Mouse (Mus musculus) thymus, adult 2 months (tissue): ENCODE results near the gene Ccin. TPM values are rescaled to one million over a fixed set of nuclear protein-coding genes. Genes with fewer than 3 reads are reported as not detected.

Source experiments
- DNase-seq: peaks from one replicate; pipeline ENCODE4 v3.0.0; 2021
- H3K27ac ChIP-seq: fragments of 200-500 bp; 2 replicates; pipeline ENCODE4 v1.5.1; 2012; ENCODE audit warnings: low read length, control low read depth; ENCODE audit not compliant: control insufficient read depth, insufficient read depth
- H3K27me3 ChIP-seq: fragments of 200-500 bp; 2 replicates; pipeline ENCODE4 v1.6.1; 2012; ENCODE audit warnings: mild to moderate bottlenecking, low read length, moderate library complexity, mixed read lengths; ENCODE audit not compliant: control insufficient read depth, insufficient read depth
- H3K36me3 ChIP-seq: fragments of 200-500 bp; 2 replicates; pipeline ENCODE4 v1.6.1; 2012; ENCODE audit warnings: mild to moderate bottlenecking, low read length, moderate library complexity; ENCODE audit not compliant: control insufficient read depth, insufficient read depth
- H3K4me1 ChIP-seq: fragments of 200-500 bp; replicated peaks from 2 replicates; pipeline ENCODE4 v1.6.1; 2012; ENCODE audit warnings: low read length; ENCODE audit not compliant: control insufficient read depth, insufficient read depth
- H3K4me3 ChIP-seq: fragments of 200-500 bp; 2 replicates; pipeline ENCODE4 v1.5.1; 2012; ENCODE audit warnings: mild to moderate bottlenecking, low read length, control low read depth, moderate library complexity; ENCODE audit not compliant: control insufficient read depth, insufficient read depth
- CTCF ChIP-seq: fragments of 200-500 bp; IDR thresholded peaks from 2 replicates; pipeline ENCODE4 v1.5.1; 2012; ENCODE audit warnings: mild to moderate bottlenecking, control low read depth, low read length, moderate library complexity, borderline replicate concordance; ENCODE audit not compliant: control insufficient read depth, poor library complexity, insufficient read depth; ENCODE audit errors: extremely low read depth
- POLR2A ChIP-seq: fragments of 200-500 bp; IDR thresholded peaks from 2 replicates; pipeline ENCODE4 v1.6.1; 2012; ENCODE audit warnings: mild to moderate bottlenecking, low read length, control low read depth, moderate library complexity; ENCODE audit not compliant: control insufficient read depth, poor library complexity, insufficient read depth; ENCODE audit errors: extremely low read depth
- WGBS: fragments of 180-500 bp; shearing (Covaris S2); methylation state at CpG from one replicate; pipeline ENCODE4 v1.1.7; 2018; 5-methylcytosine and 5-hydroxymethylcytosine counted together
- polyA plus RNA-seq: library from polyadenylated mRNA; depleted of rRNA; stranded (reverse); fragments of >200 nt; gene quantifications from 2 replicates; pipeline ENCODE4 v1.2.3, GENCODE M21; 2012; rRNA removed

Ccin gene
- polyA plus RNA-seq: 0.11 and 0.32 TPM in 2 replicates

DNA sequence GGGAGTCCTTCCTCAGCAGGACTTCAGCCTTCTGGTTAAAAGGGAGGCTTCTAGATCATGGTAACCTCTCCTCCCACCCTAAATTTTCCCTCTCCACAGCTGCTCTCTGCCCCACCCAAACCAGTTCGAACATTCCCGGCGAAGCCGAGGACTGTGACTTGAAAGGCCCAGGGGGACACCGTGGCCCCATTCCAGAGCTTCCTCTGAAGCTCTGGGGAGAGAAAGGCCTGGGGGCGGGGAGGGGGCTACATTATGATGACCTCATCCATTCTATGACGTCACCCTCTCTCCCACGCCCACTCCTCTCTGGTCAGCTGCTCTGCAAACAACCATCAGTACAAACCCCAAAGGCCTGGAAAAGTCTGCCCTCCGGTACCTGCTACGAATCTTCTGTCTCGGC is at the start of gene Ccin:
Gene Ccin (plus strand): TSS at position 303 of the 400 bp plus-strand sequence.
- 95% methylated on average over 11 of the region's 11 CpGs for WGBS
- H3K4me3 ChIP-seq: no peak within 1 kb of the TSS
- no peak for TF ChIP-seq CTCF
- TF ChIP-seq POLR2A: no peak
- no peaks in the 10 kb centered on the region for H3K27me3 ChIP-seq
- peaks cover 3% of the 10 kb centered on the region for H3K4me1 ChIP-seq
- no peaks in the 10 kb centered on the region for H3K36me3 ChIP-seq
- no peak for DNase-seq
- no peak within 1 kb of the TSS for H3K27ac ChIP-seq

DNA sequence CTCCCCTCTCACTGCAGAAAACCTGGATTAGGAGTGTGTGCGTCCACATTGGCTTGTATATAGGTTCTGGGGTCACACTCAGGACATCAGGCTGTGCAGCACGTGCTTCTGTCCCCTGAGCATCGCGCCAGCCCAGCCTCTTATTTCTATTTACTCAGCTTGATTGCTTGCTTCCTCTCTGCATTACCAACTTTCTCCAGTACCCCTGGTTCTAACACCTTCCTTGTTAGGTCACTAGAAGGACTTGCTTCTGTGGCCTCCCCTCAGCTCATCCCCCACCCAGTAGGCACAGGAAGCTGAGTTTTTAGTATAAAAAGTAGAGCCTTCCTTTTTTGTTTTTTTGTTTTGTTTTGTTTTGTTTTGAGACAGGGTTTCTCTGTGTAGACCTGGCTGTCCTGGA is 47.1 kb upstream of the Ccin start:
- no peak overlapping the region for H3K4me3 ChIP-seq
- H3K27me3 ChIP-seq: no peaks in the 10 kb centered on the region
- TF ChIP-seq POLR2A: no peak
- TF ChIP-seq CTCF: no peak
- peaks cover 24% of the 10 kb centered on the region for H3K4me1 ChIP-seq
- H3K27ac ChIP-seq: no peak overlapping the region
- no peak for DNase-seq
- WGBS: 88% methylated on average over 4 of the region's 4 CpGs
- H3K36me3 ChIP-seq: no peaks in the 10 kb centered on the region

DNA sequence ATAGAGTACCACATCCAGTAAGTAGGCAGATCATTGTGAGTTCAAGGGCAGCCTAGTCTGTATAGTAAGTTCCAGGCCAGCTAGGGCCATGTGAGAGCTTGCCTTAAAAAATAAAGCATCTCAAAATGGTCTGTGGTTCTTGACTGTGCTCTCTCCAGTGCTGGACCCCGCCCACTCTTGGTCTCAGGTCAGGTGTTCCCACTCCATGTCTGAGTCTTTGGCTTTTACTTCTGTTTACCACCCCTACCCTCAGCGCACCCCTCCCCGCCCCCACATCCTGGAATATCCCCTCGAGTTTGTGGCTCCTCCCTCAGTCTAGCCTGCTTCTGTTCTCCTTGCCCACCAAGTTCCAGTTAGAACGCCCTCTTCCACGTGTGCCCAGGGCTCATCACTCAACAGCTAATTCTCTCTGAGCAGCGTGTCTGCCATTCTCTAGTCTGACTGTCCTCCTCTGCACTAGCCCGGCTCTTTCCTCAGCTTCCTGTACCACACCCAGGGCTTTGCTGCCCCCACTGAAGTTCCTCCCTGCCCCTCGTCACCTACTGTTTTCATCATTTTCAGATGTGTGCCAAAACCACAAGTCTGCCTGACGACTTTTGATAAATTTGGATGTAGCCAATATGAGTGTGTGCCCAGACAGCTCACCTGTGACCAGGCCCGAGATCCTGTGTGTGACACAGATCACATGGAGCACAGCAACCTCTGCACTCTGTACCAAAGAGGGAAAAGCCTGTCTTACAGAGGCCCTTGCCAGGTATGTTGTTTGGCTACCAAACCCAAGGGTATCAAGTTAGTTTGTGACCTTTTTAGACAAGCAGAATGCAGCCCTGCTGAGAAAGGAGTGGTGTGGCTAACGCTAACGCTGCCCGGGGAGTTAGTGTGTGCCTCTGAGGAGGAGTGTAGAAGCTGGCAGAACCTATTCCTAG is 46.3 kb upstream of the Ccin start:
- TF ChIP-seq POLR2A: no peak
- no peak for TF ChIP-seq CTCF
- Histone ChIP-seq H3K4me3 (no peak overlapping the region), H3K36me3 (no peaks in the 10 kb centered on the region), H3K4me1 (peaks cover 24% of the 10 kb centered on the region), H3K27me3 (no peaks in the 10 kb centered on the region), H3K27ac (no peak overlapping the region)
- 13% methylated on average over 14 of the region's 14 CpGs for WGBS
- no peak for DNase-seq

DNA sequence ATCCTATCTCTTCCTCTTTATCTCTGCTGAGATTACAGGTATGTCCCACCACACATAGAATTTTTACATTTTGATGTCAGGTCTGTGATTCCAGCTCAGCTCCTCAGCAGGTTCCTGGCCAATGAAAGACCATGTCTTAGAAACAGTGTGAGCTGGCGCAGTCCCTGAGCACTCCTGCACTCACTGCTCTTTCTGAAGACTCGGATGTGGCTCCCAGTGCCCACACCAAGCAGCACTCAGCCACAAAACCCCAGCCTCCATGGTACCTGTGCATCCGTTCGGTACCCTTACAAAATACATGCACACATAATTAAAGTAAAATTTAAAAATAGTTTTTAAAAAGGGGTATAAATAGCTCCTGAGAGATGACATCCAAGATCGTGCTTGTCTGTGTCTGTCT is 42.0 kb upstream of the Ccin start:
- TF ChIP-seq CTCF: no peak
- no peak for TF ChIP-seq POLR2A
- no peak for DNase-seq
- Histone ChIP-seq H3K4me3 (no peak overlapping the region), H3K27ac (no peak overlapping the region), H3K4me1 (peaks cover 20% of the 10 kb centered on the region), H3K27me3 (no peaks in the 10 kb centered on the region), H3K36me3 (no peaks in the 10 kb centered on the region)
- WGBS: 65% methylated on average over 5 of the region's 5 CpGs

DNA sequence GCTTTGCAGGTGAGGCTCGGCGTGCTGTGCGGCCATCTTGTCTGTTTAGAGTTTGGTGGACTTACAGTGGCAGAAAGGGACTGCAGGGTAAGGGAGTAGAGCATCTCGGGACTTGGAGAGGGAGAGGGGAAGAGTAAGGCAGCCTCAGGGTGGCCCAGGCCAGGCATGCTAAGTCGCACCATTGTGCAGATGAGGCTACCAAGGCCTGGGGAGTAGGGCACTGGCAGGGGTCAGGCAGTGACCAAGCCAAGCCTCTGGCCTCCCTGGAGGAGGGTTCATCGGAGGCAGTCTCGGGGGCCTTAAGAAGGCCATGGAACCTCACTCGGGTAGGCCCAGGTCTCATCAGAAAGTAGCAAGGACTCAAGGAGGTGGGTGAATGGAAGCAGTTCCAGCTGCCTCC is 40.9 kb upstream of the Ccin start:
- WGBS: 98% methylated on average over 8 of the region's 8 CpGs
- TF ChIP-seq POLR2A (no peak), CTCF (no peak)

DNA sequence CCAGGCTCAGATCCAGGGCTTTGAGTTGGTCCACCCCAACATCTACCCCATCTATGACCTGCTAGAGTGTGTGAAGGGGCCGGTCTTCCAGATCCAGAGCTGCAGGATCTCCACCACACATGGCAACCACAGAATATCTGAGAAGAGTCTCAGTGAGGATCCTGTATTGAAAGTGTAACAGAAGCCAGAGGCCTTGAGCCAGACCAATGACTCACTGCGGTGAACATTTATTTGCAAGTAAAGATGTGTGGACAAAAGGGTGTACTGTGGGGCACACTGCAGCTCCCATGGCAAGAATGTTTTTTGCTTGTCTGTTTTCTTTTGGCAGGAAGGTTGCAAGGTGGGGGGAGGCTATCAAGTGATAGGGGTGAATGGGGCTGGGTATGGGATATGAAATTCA is 35.7 kb upstream of the Ccin start:
- no peaks in the 10 kb centered on the region for H3K4me1 ChIP-seq
- H3K27me3 ChIP-seq: no peaks in the 10 kb centered on the region
- no peak for TF ChIP-seq POLR2A
- TF ChIP-seq CTCF: no peak
- 96% methylated on average over 2 of the region's 2 CpGs for WGBS
- H3K4me3 ChIP-seq: no peak overlapping the region
- H3K36me3 ChIP-seq: no peaks in the 10 kb centered on the region
- no peak overlapping the region for H3K27ac ChIP-seq
- no peak for DNase-seq

More for the DNA sequence above, 40.9 kb upstream of the Ccin start:
- no peak overlapping the region for H3K27ac ChIP-seq
- no peak overlapping the region for H3K4me3 ChIP-seq
- H3K4me1 ChIP-seq: peaks cover 9% of the 10 kb centered on the region
- no peaks in the 10 kb centered on the region for H3K27me3 ChIP-seq
- no peaks in the 10 kb centered on the region for H3K36me3 ChIP-seq
- no peak for DNase-seq
